Mouse (Mus musculus): Measurements from ENCODE around the gene Polr1c. TPM values are rescaled to one million over a fixed set of nuclear protein-coding genes. Genes with fewer than 3 reads are reported as not detected.
A peak's percentile ranks its signal among the peaks of the same experiment; 100 is the strongest.

The Polr1c gene
- polyA plus RNA-seq, 1 experiment from 2014 or later = 48.0 TPM

DNA sequence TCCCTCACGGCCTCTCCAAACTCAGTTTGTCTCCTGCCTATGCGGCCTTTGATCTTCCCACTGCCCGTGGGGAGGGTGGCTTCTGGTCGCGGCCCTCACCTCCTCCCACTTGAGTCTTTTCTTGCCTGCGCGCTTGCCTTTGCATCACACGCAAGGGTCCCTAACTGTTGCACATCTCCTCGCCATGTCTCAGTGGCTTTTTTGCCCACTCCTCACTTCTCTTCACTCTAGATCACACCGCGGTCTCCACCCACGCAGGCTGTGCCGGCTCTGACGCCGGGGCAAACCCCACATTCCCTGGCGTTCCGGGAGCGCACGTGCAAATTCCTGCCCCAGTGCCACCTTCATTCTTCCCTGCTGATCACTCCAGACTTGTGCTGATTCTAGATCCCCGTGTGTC lies 44.8 kb downstream of the Polr1c start:
- Histone ChIP-seq H3K36me3 (ENCODE audit: control insufficient read depth, insufficient read depth, low read length) (peaks cover 16% of the 10 kb centered on the region), H3K27ac (replicated peaks) (peak overlapping the region; percentile 85), H3K4me1 (replicated peaks; ENCODE audit: control insufficient read depth, insufficient read depth) (no peaks in the 10 kb centered on the region), H3K4me2 (replicated peaks; ENCODE audit: low read depth) (peak overlapping the region; percentile 86), H3K27me3 (ENCODE audit: control insufficient read depth, insufficient read depth, low read length) (no peaks in the 10 kb centered on the region), H3K4me3 (ENCODE audit: low read depth, low read length) (peak overlapping the region; percentile 90), H3K9ac (ENCODE audit: low read length) (peak overlapping the region; percentile 83), H3K9me3 (ENCODE audit: control insufficient read depth, low read length) (no peaks in the 10 kb centered on the region)
- peak; percentile 37 for ATAC-seq (ENCODE audit: low FRiP score, low TSS enrichment)
- under 1% methylated on average over 20 of the region's 20 CpGs for WGBS
- DNase-seq (ENCODE audit: low spot score) = peak; percentile 58
- TF ChIP-seq EP300 (optimal IDR thresholded peaks at IDR 0.05) (no peak), CTCF (IDR thresholded peaks at IDR 0.05; ENCODE audit: low read depth) (no peak)

DNA sequence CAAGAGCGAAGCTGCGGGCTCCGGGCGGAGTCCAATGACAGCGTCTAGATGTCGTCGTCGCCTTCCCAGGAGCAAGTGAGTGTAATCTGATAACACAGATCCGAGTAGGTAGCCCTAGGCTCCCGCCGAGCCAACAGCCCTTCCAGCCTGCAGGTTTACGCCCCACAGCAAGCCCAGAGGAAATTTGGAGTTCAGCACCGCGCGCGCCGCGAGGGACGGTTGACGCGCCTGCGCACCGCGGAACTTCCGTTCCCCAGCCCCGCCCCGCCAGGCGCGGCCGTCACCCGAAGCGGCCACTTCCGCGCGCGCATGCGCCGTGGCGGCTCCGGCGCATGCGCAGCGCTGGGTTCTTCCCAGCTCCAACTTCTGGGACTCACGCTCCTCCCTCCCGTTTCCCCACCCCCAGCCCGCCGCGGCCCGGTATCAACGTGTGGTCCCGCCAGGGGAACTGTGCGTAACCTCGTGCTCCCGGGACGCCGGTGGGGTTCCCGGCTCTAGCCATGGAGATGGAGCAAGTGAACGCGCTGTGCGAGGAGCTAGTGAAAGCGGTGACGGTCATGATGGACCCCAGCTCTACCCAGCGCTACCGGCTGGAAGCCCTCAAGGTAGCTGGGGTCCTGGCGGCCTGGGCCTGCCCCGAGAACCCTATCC lies 45.3 kb downstream of the Polr1c start, which contains the start of the genes Polh and Xpo5:
TSS of gene Polh (minus strand) at position 225 of the 651 bp plus-strand sequence.
TSS of gene Xpo5 (plus strand) at position 362 of the 651 bp plus-strand sequence.
- peak; percentile 96 for ATAC-seq (ENCODE audit: low FRiP score, low TSS enrichment)
- H3K4me1 ChIP-seq (replicated peaks; ENCODE audit: control insufficient read depth, insufficient read depth) = no peaks in the 10 kb centered on the region
- H3K36me3 ChIP-seq (ENCODE audit: control insufficient read depth, insufficient read depth, low read length) = peaks cover 11% of the 10 kb centered on the region
- under 1% methylated on average over 65 of the region's 66 CpGs for whole genome bisulfite sequencing
- H3K4me3 ChIP-seq (ENCODE audit: low read depth, low read length) = peak within 1 kb of the TSS; percentile 90
- peak within 1 kb of the TSS; percentile 83 for H3K9ac ChIP-seq (ENCODE audit: low read length)
- peak; percentile 95 for DNase-seq (ENCODE audit: low spot score)
- H3K27ac ChIP-seq (replicated peaks) = peak within 1 kb of the TSS; percentile 85
- peak within 1 kb of the TSS; percentile 86 for H3K4me2 ChIP-seq (replicated peaks; ENCODE audit: low read depth)
- TF ChIP-seq EP300 (optimal IDR thresholded peaks at IDR 0.05) = no peak
- TF ChIP-seq CTCF (IDR thresholded peaks at IDR 0.05; ENCODE audit: low read depth) = no peak
- H3K9me3 ChIP-seq (ENCODE audit: control insufficient read depth, low read length) = no peaks in the 10 kb centered on the region
- no peaks in the 10 kb centered on the region for H3K27me3 ChIP-seq (ENCODE audit: control insufficient read depth, insufficient read depth, low read length)

DNA sequence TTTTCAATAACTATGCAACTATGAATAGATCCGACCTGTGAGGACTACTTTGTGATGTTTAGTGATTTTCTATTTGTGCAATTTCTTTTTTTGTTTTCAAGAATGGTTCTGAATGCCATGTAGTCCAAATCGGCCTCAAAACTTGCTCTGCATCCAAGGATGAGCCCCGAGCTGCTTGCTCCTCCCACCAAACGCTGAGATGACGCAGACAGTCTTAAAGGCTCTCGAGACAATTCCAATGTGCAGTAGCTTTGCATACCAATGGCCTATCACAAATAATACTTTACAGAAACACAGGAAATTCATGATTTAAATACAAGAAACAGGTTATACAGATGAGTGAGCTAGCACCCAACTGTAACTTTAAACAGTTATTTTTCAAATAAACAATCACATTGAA lies 46.7 kb downstream of the Polr1c start:
- Histone ChIP-seq H3K27ac (replicated peaks) (no peak overlapping the region), H3K9me3 (ENCODE audit: control insufficient read depth, low read length) (no peaks in the 10 kb centered on the region), H3K9ac (ENCODE audit: low read length) (no peak overlapping the region), H3K27me3 (ENCODE audit: control insufficient read depth, insufficient read depth, low read length) (no peaks in the 10 kb centered on the region), H3K4me1 (replicated peaks; ENCODE audit: control insufficient read depth, insufficient read depth) (no peaks in the 10 kb centered on the region), H3K4me2 (replicated peaks; ENCODE audit: low read depth) (peak overlapping the region; percentile 86), H3K36me3 (ENCODE audit: control insufficient read depth, insufficient read depth, low read length) (peaks cover 5% of the 10 kb centered on the region), H3K4me3 (ENCODE audit: low read depth, low read length) (no peak overlapping the region)
- no peak for ATAC-seq (ENCODE audit: low FRiP score, low TSS enrichment)
- TF ChIP-seq EP300 (optimal IDR thresholded peaks at IDR 0.05) = no peak
- TF ChIP-seq CTCF (IDR thresholded peaks at IDR 0.05; ENCODE audit: low read depth) = no peak
- WGBS = 32% methylated on average over 6 of the region's 6 CpGs
- no peak for DNase-seq (ENCODE audit: low spot score)

MicroRNAs encoded within 50 kb of the gene (microRNA counts, 519-probe panel; counts per million panel counts)
- not detected for microRNA mmu-miR-693-3p
- not detected for microRNA mmu-miR-693-5p

Small RNA genes within 50 kb of the gene (microRNA-seq; reads per million reads assigned to microRNA genes)
- gene Mir693 = not detected

Other genes starting within 250 kb of the Polr1c start
- 2.4 and 3.1 TPM in 2 replicates for gene Vegfa, start 215.7 kb downstream of the Polr1c start, polyA plus RNA-seq (2015; fragmentation: Nextera tagmentation; extraction: Ambion mirVana)
- gene Mrps18a, start 137.1 kb downstream of the Polr1c start, polyA plus RNA-seq (2015; fragmentation: Nextera tagmentation; extraction: Ambion mirVana) = 94.9 and 99.0 TPM in 2 replicates
- gene Rsph9, start 103.8 kb downstream of the Polr1c start, polyA plus RNA-seq (2015; fragmentation: Nextera tagmentation; extraction: Ambion mirVana) = 13.1 and 13.6 TPM in 2 replicates
- 35.5 and 35.8 TPM in 2 replicates for gene Mad2l1bp, start 94.5 kb downstream of the Polr1c start, polyA plus RNA-seq (2015; fragmentation: Nextera tagmentation; extraction: Ambion mirVana)
- 21.2 and 21.6 TPM in 2 replicates for gene Gtpbp2, start 87.0 kb downstream of the Polr1c start, polyA plus RNA-seq (2015; fragmentation: Nextera tagmentation; extraction: Ambion mirVana)
- 7.5 and 8.0 TPM in 2 replicates for gene Polh, start 45.4 kb downstream of the Polr1c start, polyA plus RNA-seq (2015; fragmentation: Nextera tagmentation; extraction: Ambion mirVana)
- gene Xpo5, start 45.3 kb downstream of the Polr1c start, polyA plus RNA-seq (2015; fragmentation: Nextera tagmentation; extraction: Ambion mirVana) = 11.5 and 12.2 TPM in 2 replicates
- 119 and 125 TPM in 2 replicates for gene Yipf3, start within 50 bp of the Polr1c start, polyA plus RNA-seq (2015; fragmentation: Nextera tagmentation; extraction: Ambion mirVana)
- 0.73 and 0.79 TPM in 2 replicates for gene Lrrc73, start 5.5 kb upstream of the Polr1c start, polyA plus RNA-seq (2015; fragmentation: Nextera tagmentation; extraction: Ambion mirVana)
- 13.5 and 17.7 TPM in 2 replicates for gene Tjap1, start 35.0 kb upstream of the Polr1c start, polyA plus RNA-seq (2015; fragmentation: Nextera tagmentation; extraction: Ambion mirVana)
- gene Dlk2, start 49.4 kb upstream of the Polr1c start, polyA plus RNA-seq (2015; fragmentation: Nextera tagmentation; extraction: Ambion mirVana) = 8.9 and 10.8 TPM in 2 replicates
- 3.5 and 4.3 TPM in 2 replicates for gene Abcc10, start 80.3 kb upstream of the Polr1c start, polyA plus RNA-seq (2015; fragmentation: Nextera tagmentation; extraction: Ambion mirVana)
- gene Zfp318, start 135.7 kb upstream of the Polr1c start, polyA plus RNA-seq (2015; fragmentation: Nextera tagmentation; extraction: Ambion mirVana) = 2.9 and 3.5 TPM in 2 replicates
- gene Crip3, start 180.9 kb upstream of the Polr1c start, polyA plus RNA-seq (2015; fragmentation: Nextera tagmentation; extraction: Ambion mirVana) = 0.23 and 0.24 TPM in 2 replicates
- gene Slc22a7, start 190.4 kb upstream of the Polr1c start, polyA plus RNA-seq (2015; fragmentation: Nextera tagmentation; extraction: Ambion mirVana) = not detected in 2 replicates
- 0.13 and 0.15 TPM in 2 replicates for gene Ttbk1, start 239.6 kb upstream of the Polr1c start, polyA plus RNA-seq (2015; fragmentation: Nextera tagmentation; extraction: Ambion mirVana)
- 23.8 and 24.7 TPM in 2 replicates for gene Dnph1, start 248.7 kb upstream of the Polr1c start, polyA plus RNA-seq (2015; fragmentation: Nextera tagmentation; extraction: Ambion mirVana)

Measured in stomach, postnatal 0 days (tissue).